Mouse (Mus musculus): Measurements from ENCODE around the gene Fbl.
"Not testable (repeated sequence)": the region's sequence is repeated elsewhere in the genome, so short reads cannot be mapped to it uniquely, and the experiment has no call there.

Gene Fbl

DNA sequence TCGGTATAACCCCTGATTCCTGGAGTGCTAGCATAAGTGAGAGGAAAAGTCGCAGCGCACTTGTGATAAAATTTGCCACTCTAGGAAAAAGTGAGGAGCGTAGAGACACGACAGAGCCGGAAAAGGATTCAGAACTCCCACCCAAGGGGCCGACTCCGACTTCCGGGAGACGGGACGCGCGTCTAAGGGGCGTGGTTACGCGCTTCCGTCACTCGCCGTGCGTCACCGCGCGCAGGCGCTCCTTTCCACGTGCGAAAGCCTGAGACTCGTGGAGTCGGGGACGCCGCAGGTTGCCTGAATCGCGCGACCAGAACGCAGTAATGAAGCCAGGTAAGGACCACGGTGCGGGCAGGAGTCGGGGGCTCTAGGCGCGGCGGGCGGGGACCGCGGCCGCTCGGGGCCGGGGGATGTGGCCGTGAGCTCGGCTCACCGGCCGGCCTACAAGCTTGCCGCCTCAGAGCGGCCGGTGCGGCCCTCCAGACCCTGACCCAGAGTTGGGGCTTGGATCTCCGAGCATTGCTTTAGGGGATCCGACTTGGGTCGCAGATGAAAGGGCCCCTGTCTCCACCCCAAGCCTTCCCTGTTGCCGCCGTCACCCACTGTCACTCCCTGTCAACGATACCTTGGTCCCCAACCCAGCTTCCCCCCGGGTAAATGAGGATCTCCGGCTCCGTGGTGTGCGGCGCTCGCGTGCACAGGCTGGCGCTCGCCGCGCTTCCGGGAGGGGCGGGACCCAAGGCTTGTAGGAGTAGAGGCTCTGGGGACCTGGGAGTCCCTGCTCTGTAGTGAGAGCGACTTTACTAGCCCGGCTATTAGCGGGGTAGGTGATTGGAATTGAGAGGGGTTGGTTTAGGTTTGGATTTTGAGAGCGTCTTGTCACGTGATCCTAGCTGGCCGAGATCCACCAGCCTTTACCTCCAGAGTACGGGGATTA, at the start of gene Fbl:
Fbl (plus strand) TSS at position 222 of the 934 bp plus-strand sequence.
- DNase-seq (ENCODE audit: low spot score in 2 of 2), result peak; percentile 76 to 92

- DNase-seq (ENCODE audit: low spot score in 2 of 2), result no peak
Observed at GRCm38 (mm10) chr7:28129166-28129565, 40.3 kb upstream of the Fbl start, which contains the start of gene 9530053A07Rik. Gene 9530053A07Rik, plus strand, starts transcription at chr7:28129466.

DNA sequence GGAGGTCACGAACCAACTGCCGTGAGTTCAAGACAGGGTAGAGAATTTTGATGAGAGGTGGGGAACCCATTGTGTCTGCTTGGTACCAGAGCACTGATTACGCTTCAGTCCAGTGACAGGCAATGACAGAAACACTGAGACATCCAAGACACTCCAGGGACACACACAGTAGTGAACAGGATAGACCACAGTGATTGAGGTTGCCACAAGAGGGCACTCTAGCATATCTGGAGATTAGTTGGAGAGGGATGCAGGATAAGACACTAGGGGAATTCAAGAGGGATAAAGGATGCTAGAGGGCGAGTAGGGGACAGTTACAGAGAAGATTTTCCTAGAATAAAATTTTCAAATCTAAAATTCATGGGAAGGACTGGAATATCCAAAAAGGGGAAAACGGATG, 31.9 kb upstream of the Fbl start:
- peak in 1 of 2 experiments; percentile 31 for DNase-seq (ENCODE audit: low spot score in 2 of 2)

GRCm38 (mm10) chr7:28148263-28148662, 21.2 kb upstream of the Fbl start:
- peak; percentile 54 to 79 for DNase-seq (ENCODE audit: low spot score in 2 of 2)

DNA sequence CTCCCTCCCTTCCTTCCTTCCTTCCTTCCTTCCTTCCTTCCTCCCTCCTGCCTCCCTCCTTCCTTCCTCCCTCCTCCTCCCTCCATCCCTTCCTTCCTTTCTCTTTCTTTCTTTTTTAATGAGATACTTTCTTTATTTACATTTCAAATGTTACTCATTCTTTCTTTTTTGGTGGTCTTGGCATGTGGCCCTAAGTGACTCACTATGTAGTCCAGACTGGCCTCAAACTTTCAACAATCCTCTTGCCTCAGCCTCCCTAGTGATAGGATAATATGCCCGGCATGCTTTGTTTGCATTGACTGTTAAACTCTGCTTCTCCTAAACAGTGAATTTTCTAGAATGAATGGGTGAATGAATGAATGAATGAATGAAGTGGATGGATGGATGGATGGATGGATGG, 19.7 kb upstream of the Fbl start:
- no peak for DNase-seq (ENCODE audit: low spot score in 2 of 2)

DNA sequence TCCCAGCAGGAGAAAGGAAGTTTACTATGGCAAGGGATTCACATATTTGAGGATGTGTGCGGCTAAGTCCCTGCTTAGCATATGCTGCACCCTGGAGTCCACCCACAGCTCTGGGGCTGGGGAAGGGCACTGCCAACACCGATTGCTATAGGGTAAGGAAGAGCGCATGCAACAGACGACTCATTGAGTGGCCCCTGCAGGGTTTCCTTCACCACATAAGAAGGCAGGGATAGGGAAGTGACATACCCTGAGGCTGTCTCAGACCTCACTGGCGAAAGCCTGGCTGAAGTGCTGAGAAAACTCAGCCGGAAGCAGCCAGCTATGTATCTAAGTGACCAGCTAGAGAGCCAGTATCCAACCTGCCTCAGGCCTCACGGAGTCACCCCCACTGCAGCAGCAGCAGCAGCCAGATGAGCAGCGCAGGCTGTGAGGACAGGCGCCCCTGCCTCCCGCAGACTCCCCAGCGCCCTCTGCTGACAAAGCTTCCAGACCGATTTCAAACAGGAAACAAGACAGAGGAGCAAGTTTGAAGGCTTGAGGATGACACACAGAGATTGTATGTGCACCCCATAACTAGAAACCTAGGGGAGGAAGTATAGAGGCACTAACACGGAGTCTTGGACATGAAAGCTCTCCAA, 17.8 kb upstream of the Fbl start:
- DNase-seq (ENCODE audit: low spot score in 2 of 2), result peak; percentile 21 to 71

DNA sequence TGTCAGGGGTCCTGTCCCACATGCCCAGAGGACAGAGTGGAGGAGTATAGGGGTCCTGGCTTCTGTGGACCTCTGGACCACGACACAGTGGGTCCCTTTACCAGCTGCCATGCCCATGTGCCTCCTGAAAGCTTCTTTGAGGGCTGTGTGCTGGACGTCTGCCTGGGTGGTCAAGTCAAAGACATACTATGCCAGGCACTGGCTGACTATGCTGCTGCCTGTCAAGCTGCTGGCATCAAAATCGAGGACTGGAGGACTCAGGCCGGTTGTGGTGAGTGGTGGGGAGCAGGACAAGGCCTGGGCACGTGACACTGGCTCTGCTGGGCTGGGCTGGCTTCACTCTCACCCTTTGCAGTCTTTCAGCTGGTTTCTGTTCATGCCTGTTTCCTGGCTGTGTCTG, 15.9 kb upstream of the Fbl start:
- not testable (repeated sequence) for DNase-seq (ENCODE audit: low spot score in 2 of 2)

- no peak for DNase-seq (ENCODE audit: low spot score in 2 of 2)
Observed at GRCm38 (mm10) chr7:28159292-28159691, 10.2 kb upstream of the Fbl start.

DNA sequence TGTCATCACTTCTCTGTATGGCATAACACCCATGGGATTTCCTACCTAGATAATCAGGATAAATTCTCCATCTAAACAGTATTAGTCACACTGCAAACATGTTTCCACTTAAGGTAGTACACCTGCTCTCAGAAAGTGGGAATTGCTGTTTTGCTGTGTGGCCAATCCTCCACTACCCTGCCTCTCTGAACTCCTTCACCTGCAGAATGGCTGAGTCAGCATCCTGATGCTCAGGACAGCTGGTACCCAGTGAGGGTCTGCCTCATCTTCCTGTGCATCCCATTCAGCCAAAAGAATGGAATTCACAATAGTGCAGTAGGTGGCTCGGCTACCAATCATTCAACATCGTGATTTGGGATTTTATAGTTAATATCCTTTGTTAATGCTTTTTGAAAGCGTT, 9.6 kb upstream of the Fbl start:
- DNase-seq (ENCODE audit: low spot score in 2 of 2), result no peak

DNA sequence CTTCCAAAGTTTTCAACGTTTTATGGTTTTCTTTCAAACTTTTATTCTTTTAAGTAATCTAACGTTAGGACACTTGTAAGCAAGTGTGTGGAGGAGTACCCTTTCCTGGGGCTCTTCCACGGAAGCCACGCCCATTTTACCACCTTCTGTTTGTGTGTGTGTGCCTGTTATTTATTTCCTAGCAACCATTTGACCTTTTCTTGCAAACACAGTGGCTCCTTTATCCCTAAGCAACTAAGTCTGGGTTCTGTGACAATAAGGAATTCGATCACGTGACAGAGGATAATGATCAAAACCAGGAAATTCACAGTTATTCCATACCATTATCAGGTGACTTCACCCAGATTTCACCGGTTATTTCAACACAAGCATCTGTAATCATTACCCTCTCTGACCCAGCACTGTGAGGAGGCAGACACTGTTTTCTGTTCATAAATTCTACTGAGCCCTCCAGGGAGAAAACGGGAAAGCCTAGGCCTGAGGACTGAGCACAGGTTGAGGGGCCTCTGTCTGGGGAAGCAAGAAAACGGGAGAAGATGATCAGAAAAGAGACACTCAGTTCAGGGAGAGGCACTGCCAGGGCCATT, 8.3 kb upstream of the Fbl start:
- DNase-seq (ENCODE audit: low spot score in 2 of 2), result no peak

GRCm38 (mm10) chr7:28165406-28165805, 4.1 kb upstream of the Fbl start:
- no peak for DNase-seq (ENCODE audit: low spot score in 2 of 2)

DNA sequence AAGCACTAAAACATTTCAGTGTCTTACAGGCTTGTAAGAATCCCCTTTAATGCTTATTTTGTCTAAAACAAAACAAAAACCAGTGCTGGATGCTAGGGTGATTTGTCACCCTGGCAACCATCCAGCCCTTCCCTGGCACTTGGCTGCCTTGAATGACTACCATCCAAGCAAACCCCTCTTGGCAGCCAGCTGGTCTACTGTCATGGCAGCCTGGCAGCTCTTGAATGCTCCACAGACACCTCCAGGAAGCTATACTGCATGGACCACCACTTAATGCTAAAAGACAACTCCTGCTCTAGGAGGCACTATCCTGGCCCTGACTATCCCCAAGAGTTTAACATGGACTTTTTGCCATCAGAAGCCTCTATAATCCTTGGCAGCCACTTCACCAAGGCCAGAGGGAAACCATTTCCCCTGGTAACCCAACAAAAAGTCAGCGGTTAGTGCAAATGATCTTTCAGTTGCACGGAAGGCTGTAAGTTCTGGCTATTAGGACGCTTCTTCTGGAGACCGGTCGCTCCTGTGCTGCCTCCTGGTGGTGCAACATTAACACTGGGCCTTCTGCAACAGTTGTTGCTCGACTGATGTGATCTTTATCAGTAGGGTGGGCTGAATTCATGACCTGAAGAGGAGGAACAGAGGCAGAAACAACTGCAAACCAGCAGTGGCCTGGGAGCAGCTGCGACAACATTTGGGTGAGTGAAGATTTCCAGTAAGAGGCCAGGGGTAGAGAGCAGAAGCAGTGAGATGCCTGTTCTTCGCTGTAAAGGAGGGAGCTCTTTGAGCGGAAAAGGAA, 992 bp upstream of the Fbl start:
- DNase-seq (ENCODE audit: low spot score in 2 of 2), result peak; percentile 61 to 87

- DNase-seq (ENCODE audit: low spot score in 2 of 2), result no peak
Observed at GRCm38 (mm10) chr7:28175358-28175757, 5.8 kb downstream of the Fbl start.

DNA sequence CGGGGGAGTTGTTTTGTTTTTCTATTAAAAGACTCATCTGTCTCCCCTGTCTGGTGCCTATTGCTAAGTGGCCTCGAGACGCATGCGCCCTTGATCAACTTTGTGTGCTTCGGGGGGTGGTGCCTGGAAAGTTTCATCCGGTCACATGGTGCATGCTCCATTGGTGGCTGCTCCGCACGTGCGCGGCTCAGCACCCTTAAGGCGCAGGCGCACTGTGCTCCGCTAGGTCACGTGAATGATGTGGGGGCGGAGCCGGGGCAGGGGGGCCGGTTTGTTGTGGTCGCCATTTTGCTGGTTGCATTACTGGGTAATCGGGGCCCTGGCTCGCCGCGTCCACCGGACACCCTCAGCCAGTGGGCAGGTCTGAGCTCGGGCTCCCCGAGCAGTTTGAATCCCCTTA, 9.7 kb downstream of the Fbl start, which contains the start of gene Dyrk1b:
Dyrk1b (plus strand) TSS at position 242 of the 400 bp plus-strand sequence.
- peak; percentile 97 to 98 for DNase-seq (ENCODE audit: low spot score in 2 of 2)

GRCm38 (mm10) chr7:28179741-28180377, 10.3 kb downstream of the Fbl start:
- peak; percentile 88 to 95 for DNase-seq (ENCODE audit: low spot score in 2 of 2)

GRCm38 (mm10) chr7:28180890-28181289, 11.4 kb downstream of the Fbl start:
- DNase-seq (ENCODE audit: low spot score in 2 of 2), result peak; percentile 20 to 68

GRCm38 (mm10) chr7:28181376-28181775, 11.9 kb downstream of the Fbl start:
- no peak for DNase-seq (ENCODE audit: low spot score in 2 of 2)

GRCm38 (mm10) chr7:28182320-28182719, 12.8 kb downstream of the Fbl start:
- DNase-seq (ENCODE audit: low spot score in 2 of 2), result no peak

- DNase-seq (ENCODE audit: low spot score in 2 of 2), result no peak
Observed at GRCm38 (mm10) chr7:28185884-28186283, 16.4 kb downstream of the Fbl start.

DNA sequence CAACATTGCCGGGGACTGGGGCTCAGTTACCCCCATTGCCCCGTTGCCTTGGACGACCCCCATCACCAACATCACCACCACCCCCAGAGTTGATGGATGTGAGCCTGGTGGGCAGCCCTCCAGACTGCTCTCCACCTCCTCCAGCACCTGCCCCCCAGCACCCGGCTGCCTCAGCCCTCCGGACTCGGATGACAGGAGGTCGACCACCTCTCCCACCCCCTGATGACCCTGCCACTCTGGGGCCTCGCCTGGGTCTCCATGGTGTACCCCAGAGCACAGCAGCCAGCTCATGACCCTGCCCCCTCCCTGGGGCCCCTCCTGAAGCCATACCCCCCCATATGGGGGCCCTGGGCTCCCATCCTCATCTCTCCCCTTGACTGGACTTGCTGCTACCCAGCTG, 17.1 kb downstream of the Fbl start:
- no peak for DNase-seq (ENCODE audit: low spot score in 2 of 2)

- no peak for DNase-seq (ENCODE audit: low spot score in 2 of 2)
Observed at GRCm38 (mm10) chr7:28191489-28191888, 22.0 kb downstream of the Fbl start.

Measured in spleen, postnatal 10 days (tissue).